Mouse (Mus musculus): ENCODE data around the gene Hmg20b. TPM values are rescaled to one million over a fixed set of nuclear protein-coding genes. Genes with fewer than 3 reads are reported as not detected.

Gene Hmg20b
- total RNA-seq, 1 experiment = 43.5 TPM

GRCm38 (mm10) chr10:81344421-81345161, 5.7 kb downstream of the Hmg20b start:
- TF ChIP-seq MAFK (IDR thresholded peaks at IDR 0.05; ENCODE audit: insufficient read depth, low read depth, low read length) (no peak), ZNF384 (IDR thresholded peaks at IDR 0.05; ENCODE audit: low read depth, low read length) (no peak), ZC3H11A (IDR thresholded peaks at IDR 0.05; ENCODE audit: borderline replicate concordance, low read depth, low read length) (no peak), CHD2 (IDR thresholded peaks at IDR 0.05; ENCODE audit: low read depth, low read length) (no peak), HCFC1 (IDR thresholded peaks at IDR 0.05; ENCODE audit: borderline replicate concordance, insufficient read depth, low read length) (no peak)
- H3K27ac ChIP-seq (ENCODE audit: insufficient read depth, low read depth, low read length, poor library complexity, severe bottlenecking) = no peak overlapping the region
- in situ Hi-C loops (cut with MboI; ENCODE audit: low sequenced_read_pairs in 2 of 2, unreplicated experiment in 2 of 2) = no loop called here
- no peak overlapping the region for H3K9ac ChIP-seq (ENCODE audit: insufficient read depth, low read depth, low read length, poor library complexity, severe bottlenecking)
- DNase-seq (ENCODE audit: low read depth, low spot score) = no peak
- H3K36me3 ChIP-seq (ENCODE audit: control insufficient read depth, insufficient read depth, low read length, poor library complexity, severe bottlenecking) = no peaks in the 10 kb centered on the region
- H3K4me1 ChIP-seq (ENCODE audit: control insufficient read depth in 2 of 2, insufficient read depth in 2 of 2, low read length in 2 of 2, poor library complexity in 1 of 2) = peaks cover 3 to 21% of the 10 kb centered on the region in 2 experiments; a peak in 3 of 4 replicates
- no peak overlapping the region for H3K4me3 ChIP-seq (ENCODE audit: insufficient read depth in 1 of 2, low read depth in 1 of 2, low read length in 2 of 2, poor library complexity in 1 of 2, severe bottlenecking in 1 of 2)
- no peaks in the 10 kb centered on the region for H3K9me3 ChIP-seq (ENCODE audit: control insufficient read depth, insufficient read depth, low read depth, low read length)

GRCm38 (mm10) chr10:81342686-81343505, 7.4 kb downstream of the Hmg20b start, which contains the start of gene Gipc3:
TSS of gene Gipc3 (minus strand) at chr10:81343266.
- Histone ChIP-seq H3K36me3 (ENCODE audit: control insufficient read depth, insufficient read depth, low read length, poor library complexity, severe bottlenecking) (no peaks in the 10 kb centered on the region), H3K4me3 (ENCODE audit: insufficient read depth in 1 of 2, low read depth in 1 of 2, low read length in 2 of 2, poor library complexity in 1 of 2, severe bottlenecking in 1 of 2) (peak within 1 kb of the TSS; percentile 31 to 64; a peak in 3 of 4 replicates), H3K9ac (ENCODE audit: insufficient read depth, low read depth, low read length, poor library complexity, severe bottlenecking) (peak within 1 kb of the TSS; percentile 42), H3K27ac (ENCODE audit: insufficient read depth, low read depth, low read length, poor library complexity, severe bottlenecking) (no peak within 1 kb of the TSS), H3K4me1 (ENCODE audit: control insufficient read depth in 2 of 2, insufficient read depth in 2 of 2, low read length in 2 of 2, poor library complexity in 1 of 2) (peaks cover 0 to 16% of the 10 kb centered on the region in 2 experiments; a peak in 2 of 4 replicates), H3K9me3 (ENCODE audit: control insufficient read depth, insufficient read depth, low read depth, low read length) (no peaks in the 10 kb centered on the region)
- no peak for TF ChIP-seq HCFC1 (IDR thresholded peaks at IDR 0.05; ENCODE audit: borderline replicate concordance, insufficient read depth, low read length)
- DNase-seq (ENCODE audit: low read depth, low spot score) = no peak
- in situ Hi-C loops (cut with MboI; ENCODE audit: low sequenced_read_pairs in 2 of 2, unreplicated experiment in 2 of 2) = no loop called here

- DNase-seq (ENCODE audit: low read depth, low spot score) = no peak
- H3K9me3 ChIP-seq (ENCODE audit: control insufficient read depth, insufficient read depth, low read depth, low read length) = no peaks in the 10 kb centered on the region
- no peaks in the 10 kb centered on the region for H3K36me3 ChIP-seq (ENCODE audit: control insufficient read depth, insufficient read depth, low read length, poor library complexity, severe bottlenecking)
- no peak for TF ChIP-seq ZNF384 (IDR thresholded peaks at IDR 0.05; ENCODE audit: low read depth, low read length)
- TF ChIP-seq CHD2 (IDR thresholded peaks at IDR 0.05; ENCODE audit: low read depth, low read length) = no peak
- TF ChIP-seq ZC3H11A (IDR thresholded peaks at IDR 0.05; ENCODE audit: borderline replicate concordance, low read depth, low read length) = no peak
- TF ChIP-seq HCFC1 (IDR thresholded peaks at IDR 0.05; ENCODE audit: borderline replicate concordance, insufficient read depth, low read length) = no peak
- no peak for TF ChIP-seq MAFK (IDR thresholded peaks at IDR 0.05; ENCODE audit: insufficient read depth, low read depth, low read length)
- peak overlapping the region; percentile 26; the same call in 1 of the 2 replicates for H3K27ac ChIP-seq (ENCODE audit: insufficient read depth, low read depth, low read length, poor library complexity, severe bottlenecking)
- H3K4me1 ChIP-seq (ENCODE audit: control insufficient read depth in 2 of 2, insufficient read depth in 2 of 2, low read length in 2 of 2, poor library complexity in 1 of 2) = peaks cover 0 to 18% of the 10 kb centered on the region in 2 experiments; a peak in 2 of 4 replicates
- no peak overlapping the region for H3K4me3 ChIP-seq (ENCODE audit: insufficient read depth in 1 of 2, low read depth in 1 of 2, low read length in 2 of 2, poor library complexity in 1 of 2, severe bottlenecking in 1 of 2)
- in situ Hi-C loops (cut with MboI; ENCODE audit: low sequenced_read_pairs in 2 of 2, unreplicated experiment in 2 of 2) = no loop called here
- no peak overlapping the region for H3K9ac ChIP-seq (ENCODE audit: insufficient read depth, low read depth, low read length, poor library complexity, severe bottlenecking)
These were observed 8.8 kb downstream of the Hmg20b start for GRCm38 (mm10) chr10:81341333-81341949.

DNA sequence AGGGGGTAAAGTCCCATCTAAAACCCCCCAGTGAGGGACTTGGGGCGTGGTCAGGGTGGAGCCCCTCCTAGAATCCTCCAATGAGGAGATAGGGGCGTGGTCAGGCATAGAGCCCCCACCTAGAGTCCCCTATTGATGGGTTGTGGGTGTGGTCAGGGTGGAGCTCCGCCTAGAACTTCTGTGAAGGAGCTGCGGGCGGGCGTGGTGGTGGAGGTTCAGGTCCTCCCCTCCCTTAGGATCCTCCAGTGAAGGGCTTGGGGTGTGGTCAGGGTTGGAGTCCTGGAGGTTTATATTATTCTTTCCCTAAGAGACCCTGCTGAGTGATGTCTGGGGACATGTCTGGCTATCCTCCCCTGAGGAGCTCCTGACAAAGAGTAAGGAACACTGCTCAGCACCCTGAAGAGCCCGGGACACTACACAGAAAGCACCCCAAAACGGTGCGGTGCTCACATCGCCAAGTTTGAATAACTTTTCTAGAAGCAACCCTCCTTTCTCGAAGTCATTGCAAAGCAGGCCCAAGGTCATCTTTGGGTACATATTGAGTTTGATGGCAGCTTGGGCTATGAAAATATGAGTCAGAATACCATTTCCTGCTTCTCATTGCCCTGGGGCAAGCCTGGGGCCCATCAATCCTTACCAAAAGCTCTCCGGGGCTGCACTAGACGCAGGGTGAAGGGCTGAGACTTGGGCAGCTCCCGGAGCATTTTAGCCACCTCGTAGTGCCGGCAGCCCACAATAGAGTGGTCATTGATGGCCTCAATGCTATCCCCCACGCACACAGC, 9.5 kb downstream of the Hmg20b start:
- Histone ChIP-seq H3K4me3 (ENCODE audit: insufficient read depth in 1 of 2, low read depth in 1 of 2, low read length in 2 of 2, poor library complexity in 1 of 2, severe bottlenecking in 1 of 2) (no peak overlapping the region), H3K9me3 (ENCODE audit: control insufficient read depth, insufficient read depth, low read depth, low read length) (no peaks in the 10 kb centered on the region), H3K4me1 (ENCODE audit: control insufficient read depth in 2 of 2, insufficient read depth in 2 of 2, low read length in 2 of 2, poor library complexity in 1 of 2) (peaks cover 0 to 21% of the 10 kb centered on the region in 2 experiments; a peak in 1 of 4 replicates), H3K36me3 (ENCODE audit: control insufficient read depth, insufficient read depth, low read length, poor library complexity, severe bottlenecking) (no peaks in the 10 kb centered on the region), H3K27ac (ENCODE audit: insufficient read depth, low read depth, low read length, poor library complexity, severe bottlenecking) (peak overlapping the region; percentile 26; the same call in 1 of the 2 replicates), H3K9ac (ENCODE audit: insufficient read depth, low read depth, low read length, poor library complexity, severe bottlenecking) (no peak overlapping the region; the same call in 1 of the 2 replicates)
- TF ChIP-seq MAFK (IDR thresholded peaks at IDR 0.05; ENCODE audit: insufficient read depth, low read depth, low read length) = no peak
- TF ChIP-seq CHD2 (IDR thresholded peaks at IDR 0.05; ENCODE audit: low read depth, low read length) = no peak
- no peak for TF ChIP-seq HCFC1 (IDR thresholded peaks at IDR 0.05; ENCODE audit: borderline replicate concordance, insufficient read depth, low read length)
- no peak for TF ChIP-seq ZC3H11A (IDR thresholded peaks at IDR 0.05; ENCODE audit: borderline replicate concordance, low read depth, low read length)
- TF ChIP-seq ZNF384 (IDR thresholded peaks at IDR 0.05; ENCODE audit: low read depth, low read length) = no peak
- DNase-seq (ENCODE audit: low read depth, low spot score) = peak; percentile 89
- in situ Hi-C loops (cut with MboI; ENCODE audit: low sequenced_read_pairs in 2 of 2, unreplicated experiment in 2 of 2) = no loop called here
